Mouse (Mus musculus) hindbrain, embryonic 16.5 days (tissue): ENCODE measurements around the gene Rimklb. TPM values are rescaled to one million over a fixed set of nuclear protein-coding genes. Genes with fewer than 3 reads are reported as not detected.
"Not testable (repeated sequence)": the region's sequence is repeated elsewhere in the genome, so short reads cannot be mapped to it uniquely, and the experiment has no call there.

Experiments used
- ATAC-seq: fragments of 200-750 bp; cut with Nextera tagmentation; 2 replicates; pipeline ENCODE4 v1.8.0; 2017; ENCODE audit warnings: moderate TSS enrichment, moderate library complexity
- H3K27ac ChIP-seq: fragments of 300-500 bp; sonication (generic); 2 replicates; pipeline ENCODE4 v1.5.1; 2014; ENCODE audit warnings: low read depth, mild to moderate bottlenecking, control low read depth, low read length, moderate library complexity
- H3K27me3 ChIP-seq: fragments of 300-500 bp; sonication (generic); replicated peaks from 2 replicates; pipeline ENCODE4 v1.6.1; 2014; ENCODE audit warnings: low read length; ENCODE audit not compliant: control insufficient read depth, insufficient read depth
- H3K36me3 ChIP-seq: fragments of 300-500 bp; sonication (generic); 2 replicates; pipeline ENCODE4 v1.6.1; 2014; ENCODE audit warnings: mild to moderate bottlenecking, low read length, moderate library complexity, mixed read lengths; ENCODE audit not compliant: control insufficient read depth, insufficient read depth
- H3K4me1 ChIP-seq: fragments of 300-500 bp; sonication (generic); 2 replicates; pipeline ENCODE4 v1.6.1; 2014; ENCODE audit warnings: low read depth, low read length; ENCODE audit not compliant: control insufficient read depth, insufficient read depth
- H3K4me2 ChIP-seq: fragments of 300-500 bp; sonication (generic); 2 replicates; pipeline ENCODE4 v1.6.1; 2014; ENCODE audit warnings: mild to moderate bottlenecking, low read length, control low read depth, moderate library complexity
- H3K4me3 ChIP-seq: fragments of 300-500 bp; sonication (generic); 2 replicates; pipeline ENCODE4 v1.5.1; 2014; ENCODE audit warnings: mild to moderate bottlenecking, low read length, control low read depth, moderate library complexity
- H3K9ac ChIP-seq: fragments of 300-500 bp; sonication (generic); 2 replicates; pipeline ENCODE4 v1.6.1; 2014; ENCODE audit warnings: low read depth, mild to moderate bottlenecking, control low read depth, low read length, moderate library complexity
- H3K9me3 ChIP-seq: fragments of 300-500 bp; sonication (generic); 2 replicates; pipeline ENCODE4 v1.6.1; 2014; ENCODE audit warnings: mild to moderate bottlenecking, low read length, moderate library complexity; ENCODE audit not compliant: control insufficient read depth
- WGBS: fragments of 180-500 bp; shearing (Covaris S2); extraction: QIAGEN DNeasy Blood & Tissue Kit; methylation state at CpG from one replicate; pipeline ENCODE4 v1.1.7; 2014; 5-methylcytosine and 5-hydroxymethylcytosine counted together
- polyA plus RNA-seq: library from polyadenylated mRNA; unstranded; fragments of >200 nt; fragmentation: Nextera tagmentation; extraction: Ambion mirVana; gene quantifications from 2 replicates; pipeline ENCODE4 v1.2.1, GENCODE M21; 2015

The Rimklb gene
- polyA plus RNA-seq, 1 experiment from 2014 or later, result 105 TPM

DNA sequence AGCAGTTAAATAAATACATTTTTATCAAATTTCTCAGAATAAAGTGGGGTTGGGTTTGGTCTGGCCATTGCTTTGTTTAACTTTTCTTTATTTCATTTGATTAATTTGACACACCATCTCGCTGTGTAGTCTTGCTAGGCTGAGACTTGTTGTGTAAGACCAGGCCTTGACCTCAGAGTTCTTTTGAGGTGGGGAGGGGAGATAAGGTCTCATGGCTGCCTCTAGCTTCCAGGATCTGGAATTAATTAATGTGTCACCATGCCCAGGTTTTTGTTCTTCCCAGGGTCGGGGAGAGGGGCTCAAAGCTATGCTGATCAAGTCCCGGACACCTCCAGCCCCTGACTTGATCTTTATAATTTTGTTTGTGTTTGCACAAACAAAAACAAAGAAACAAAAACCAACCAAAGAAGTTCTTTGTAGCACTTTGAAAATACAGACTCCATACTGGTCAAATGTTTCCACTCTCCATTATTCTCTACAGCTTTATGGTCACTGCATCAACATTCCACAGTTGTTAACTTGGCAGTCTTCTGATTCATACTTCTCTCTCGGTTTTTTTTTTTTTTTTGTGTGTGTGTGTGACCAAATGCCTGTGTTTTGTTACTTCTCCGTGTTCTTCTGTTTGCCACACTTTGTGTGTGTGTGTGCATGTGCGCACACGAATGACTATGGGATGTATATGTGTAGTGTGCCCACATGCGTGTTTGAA, 33.1 kb upstream of the Rimklb start:
- WGBS, result 75% methylated on average over 8 of the region's 8 CpGs
- Histone ChIP-seq H3K4me2 (no peak overlapping the region), H3K9ac (no peak overlapping the region), H3K27me3 (no peaks in the 10 kb centered on the region), H3K9me3 (no peaks in the 10 kb centered on the region), H3K4me3 (no peak overlapping the region), H3K27ac (no peak overlapping the region), H3K36me3 (no peaks in the 10 kb centered on the region), H3K4me1 (no peaks in the 10 kb centered on the region; the same call in 1 of the 2 replicates)
- no peak for ATAC-seq

DNA sequence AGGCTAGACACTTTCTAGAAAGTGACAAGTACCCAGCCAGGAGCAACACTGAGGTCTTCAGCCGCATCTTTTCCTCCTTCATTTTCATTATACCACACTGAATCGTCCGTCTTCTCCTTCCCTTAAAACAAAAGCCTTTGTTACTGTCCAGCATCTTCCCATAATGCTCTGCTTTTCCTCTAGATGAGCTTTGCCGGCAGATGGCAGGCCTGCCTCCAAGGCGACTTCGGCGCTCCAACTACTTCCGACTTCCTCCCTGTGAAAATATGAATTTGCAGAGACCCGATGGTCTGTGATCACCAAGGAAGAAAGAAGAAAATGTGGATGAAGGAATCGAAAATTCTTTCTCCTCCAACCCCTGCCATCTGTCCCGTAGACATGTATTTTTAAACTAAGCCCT, 29.6 kb upstream of the Rimklb start:
- no peak overlapping the region for H3K4me3 ChIP-seq
- no peak overlapping the region for H3K4me2 ChIP-seq
- no peak for ATAC-seq
- whole genome bisulfite sequencing, result 80% methylated on average over 11 of the region's 11 CpGs
- no peak overlapping the region for H3K9ac ChIP-seq
- H3K4me1 ChIP-seq, result no peaks in the 10 kb centered on the region; the same call in 1 of the 2 replicates
- H3K36me3 ChIP-seq, result no peaks in the 10 kb centered on the region
- no peak overlapping the region for H3K27ac ChIP-seq
- H3K27me3 ChIP-seq, result no peaks in the 10 kb centered on the region
- H3K9me3 ChIP-seq, result no peaks in the 10 kb centered on the region

DNA sequence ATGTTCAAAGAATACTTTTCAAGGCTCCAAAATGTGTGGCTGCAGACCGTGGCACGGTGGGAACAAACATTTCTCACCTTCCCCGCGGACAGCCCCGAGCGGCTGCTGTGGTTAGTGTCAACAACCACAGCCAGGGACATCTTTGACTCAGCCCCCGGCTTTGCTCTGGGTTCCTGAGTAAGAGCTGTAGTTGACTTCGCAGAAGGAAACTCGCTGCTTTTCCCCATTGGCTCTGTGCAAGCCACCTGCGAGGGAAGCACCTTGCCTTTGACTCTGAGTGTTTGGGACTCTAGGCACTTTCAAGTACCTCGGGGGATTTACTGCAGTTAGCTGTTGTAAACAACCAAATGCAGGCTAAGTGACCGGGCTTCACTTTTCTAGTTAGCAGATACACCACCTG, 29.0 kb upstream of the Rimklb start:
- no peak overlapping the region for H3K4me2 ChIP-seq
- 62% methylated on average over 12 of the region's 12 CpGs for WGBS
- no peak for ATAC-seq
- H3K27ac ChIP-seq, result no peak overlapping the region
- H3K36me3 ChIP-seq, result no peaks in the 10 kb centered on the region
- H3K27me3 ChIP-seq, result no peaks in the 10 kb centered on the region
- H3K9me3 ChIP-seq, result no peaks in the 10 kb centered on the region
- no peaks in the 10 kb centered on the region for H3K4me1 ChIP-seq
- H3K9ac ChIP-seq, result no peak overlapping the region
- H3K4me3 ChIP-seq, result no peak overlapping the region

DNA sequence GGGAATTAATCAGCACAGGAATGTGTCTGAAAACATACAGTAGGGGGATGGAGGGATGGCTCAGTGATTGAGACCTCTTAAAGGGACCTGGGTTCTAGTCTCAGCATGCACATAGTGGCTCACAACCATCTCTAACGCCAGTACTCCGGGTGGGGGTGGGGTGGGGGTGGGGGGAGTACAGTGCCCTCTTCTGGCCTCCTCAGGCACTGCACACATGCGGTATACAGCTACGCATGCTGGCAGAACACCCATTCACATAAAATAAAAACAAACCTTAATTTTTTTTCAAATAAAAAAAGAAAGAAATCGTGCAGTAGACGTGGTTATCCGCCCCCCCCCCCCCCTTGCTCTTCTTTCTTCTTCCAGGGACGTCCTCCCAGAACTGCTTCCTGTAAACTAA, 24.7 kb upstream of the Rimklb start:
- Histone ChIP-seq H3K4me3 (no peak overlapping the region), H3K27ac (no peak overlapping the region), H3K9me3 (no peaks in the 10 kb centered on the region), H3K9ac (no peak overlapping the region), H3K4me2 (no peak overlapping the region), H3K4me1 (no peaks in the 10 kb centered on the region), H3K27me3 (no peaks in the 10 kb centered on the region), H3K36me3 (no peaks in the 10 kb centered on the region)
- WGBS, result 89% methylated on average over 7 of the region's 8 CpGs
- ATAC-seq, result no peak

DNA sequence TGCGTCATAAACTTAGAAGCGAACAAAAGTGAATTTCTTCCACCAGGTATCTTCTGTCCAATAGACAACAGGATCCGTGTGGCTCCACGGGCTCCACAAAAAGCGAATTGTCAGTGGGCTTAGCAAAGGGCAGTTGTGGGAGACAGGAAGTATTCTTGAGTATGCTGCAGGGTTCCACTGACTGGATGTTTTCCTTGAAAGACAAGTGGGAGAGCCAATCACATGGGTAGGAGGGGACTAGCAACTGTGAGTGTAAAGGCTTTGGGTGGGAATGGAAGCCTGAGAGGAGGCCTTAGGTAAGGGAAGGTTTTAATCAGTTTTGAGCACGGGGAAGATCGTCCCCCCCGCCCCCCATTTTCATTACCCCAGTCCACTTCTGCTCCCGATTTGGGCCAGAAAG, 24.0 kb upstream of the Rimklb start:
- H3K27ac ChIP-seq, result no peak overlapping the region
- no peaks in the 10 kb centered on the region for H3K27me3 ChIP-seq
- ATAC-seq, result peak; percentile 88; the same call in 1 of the 2 replicates
- H3K9me3 ChIP-seq, result no peaks in the 10 kb centered on the region
- 68% methylated on average over 9 of the region's 9 CpGs for WGBS
- no peak overlapping the region for H3K4me3 ChIP-seq
- no peaks in the 10 kb centered on the region for H3K4me1 ChIP-seq
- no peak overlapping the region for H3K9ac ChIP-seq
- H3K36me3 ChIP-seq, result no peaks in the 10 kb centered on the region
- H3K4me2 ChIP-seq, result no peak overlapping the region

DNA sequence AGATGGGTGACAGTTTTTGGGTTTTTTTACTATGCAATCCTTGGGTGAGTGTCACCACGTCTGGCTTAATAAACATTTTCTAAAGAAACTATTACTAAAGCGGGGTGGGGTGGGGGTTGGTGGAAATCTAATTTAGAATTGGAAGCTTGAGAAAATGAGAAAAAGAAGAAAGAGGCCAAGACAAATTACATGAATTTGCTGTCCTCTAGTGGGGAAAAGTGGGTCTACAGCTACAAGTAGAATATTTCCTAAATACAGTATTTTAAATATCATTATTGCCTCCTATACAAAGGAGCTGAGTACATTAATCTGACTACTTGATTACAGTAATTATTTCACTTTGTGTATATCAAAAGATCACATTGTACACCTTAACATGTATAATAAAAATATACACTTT, 20.8 kb upstream of the Rimklb start:
- no peak overlapping the region for H3K4me3 ChIP-seq
- H3K27me3 ChIP-seq, result no peaks in the 10 kb centered on the region
- no peak for ATAC-seq
- H3K9me3 ChIP-seq, result no peaks in the 10 kb centered on the region
- WGBS, result 38% methylated on average over 2 of the region's 2 CpGs
- H3K27ac ChIP-seq, result no peak overlapping the region
- no peaks in the 10 kb centered on the region for H3K36me3 ChIP-seq
- H3K4me2 ChIP-seq, result no peak overlapping the region
- H3K4me1 ChIP-seq, result no peaks in the 10 kb centered on the region
- no peak overlapping the region for H3K9ac ChIP-seq

DNA sequence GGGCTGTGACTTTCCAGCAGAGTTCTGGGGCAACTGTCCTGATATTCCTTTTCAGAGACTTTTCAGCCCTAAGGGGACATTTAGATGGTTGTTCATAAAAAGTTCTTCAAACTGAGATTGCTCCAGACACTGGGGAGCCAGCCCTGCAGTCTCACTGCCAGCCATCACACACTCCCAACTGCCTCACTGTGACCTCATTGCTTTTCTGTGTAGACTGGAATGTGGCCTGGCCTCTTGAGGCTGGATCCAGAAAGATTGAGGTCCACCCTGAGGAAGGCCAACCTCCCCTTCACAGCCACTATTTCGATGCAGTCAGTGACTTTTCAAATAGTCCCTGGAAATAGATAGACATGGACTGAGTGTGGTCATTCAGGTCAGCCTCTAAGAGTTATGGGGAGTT, 19.1 kb upstream of the Rimklb start:
- WGBS, result 85% methylated on average over 1 of the region's 1 CpGs
- no peak overlapping the region for H3K27ac ChIP-seq
- no peaks in the 10 kb centered on the region for H3K27me3 ChIP-seq
- no peaks in the 10 kb centered on the region for H3K9me3 ChIP-seq
- H3K4me2 ChIP-seq, result no peak overlapping the region
- H3K4me3 ChIP-seq, result no peak overlapping the region
- no peaks in the 10 kb centered on the region for H3K4me1 ChIP-seq
- no peak overlapping the region for H3K9ac ChIP-seq
- H3K36me3 ChIP-seq, result no peaks in the 10 kb centered on the region
- no peak for ATAC-seq

DNA sequence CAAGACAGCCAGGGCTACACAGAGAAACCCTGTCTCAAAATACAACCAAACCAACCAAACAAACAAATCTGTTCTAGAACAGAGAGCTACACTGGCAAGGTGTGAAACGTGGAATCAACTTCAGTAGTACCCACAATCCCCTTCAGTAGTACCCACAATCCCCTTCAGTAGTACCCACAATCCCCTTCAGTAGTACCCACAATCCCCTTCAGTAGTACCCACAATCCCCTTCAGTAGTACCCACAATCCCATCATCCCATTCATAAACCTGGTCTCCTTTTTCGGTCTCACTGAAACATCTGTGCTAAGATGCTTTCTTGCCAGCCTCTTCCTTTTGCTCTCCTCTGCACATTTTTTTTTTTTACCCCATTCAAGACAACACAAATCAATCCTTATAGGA, 17.2 kb upstream of the Rimklb start:
- H3K4me3 ChIP-seq, H3K9me3 ChIP-seq, H3K4me1 ChIP-seq, H3K27ac ChIP-seq, ATAC-seq, H3K27me3 ChIP-seq, H3K4me2 ChIP-seq, H3K36me3 ChIP-seq, H3K9ac ChIP-seq: not testable (repeated sequence)
- WGBS, result 91% methylated on average over 2 of the region's 2 CpGs

DNA sequence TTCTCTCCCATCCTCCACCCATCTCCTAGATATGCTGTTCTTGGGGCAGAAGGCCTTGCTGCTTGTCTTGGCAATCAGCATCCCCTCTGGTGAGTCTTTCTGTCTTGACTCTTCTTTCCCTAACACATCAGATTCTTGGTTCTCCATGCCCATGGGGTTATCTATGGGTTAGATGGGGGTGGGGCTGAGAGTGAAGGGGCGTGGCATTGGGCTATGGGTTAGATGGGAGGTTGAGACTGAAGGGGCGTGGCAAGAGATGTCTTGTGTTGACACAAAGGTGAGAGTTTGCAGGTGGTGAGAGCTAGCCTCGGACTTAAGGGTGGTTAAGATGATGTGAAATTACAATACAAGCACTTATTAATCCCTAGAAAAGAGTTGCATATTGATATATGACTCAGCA, 15.8 kb upstream of the Rimklb start:
- 79% methylated on average over 3 of the region's 3 CpGs for WGBS
- Histone ChIP-seq H3K4me2 (no peak overlapping the region), H3K27me3 (no peaks in the 10 kb centered on the region), H3K9me3 (no peaks in the 10 kb centered on the region), H3K9ac (no peak overlapping the region), H3K4me3 (no peak overlapping the region), H3K36me3 (no peaks in the 10 kb centered on the region), H3K27ac (no peak overlapping the region), H3K4me1 (no peaks in the 10 kb centered on the region)
- ATAC-seq, result no peak
